Mouse (Mus musculus): ENCODE data around the gene Esrrg. TPM values are rescaled to one million over a fixed set of nuclear protein-coding genes. Genes with fewer than 3 reads are reported as not detected.

Esrrg gene
- polyA plus RNA-seq, 1 experiment from 2014 or later = 1.0 TPM

DNA sequence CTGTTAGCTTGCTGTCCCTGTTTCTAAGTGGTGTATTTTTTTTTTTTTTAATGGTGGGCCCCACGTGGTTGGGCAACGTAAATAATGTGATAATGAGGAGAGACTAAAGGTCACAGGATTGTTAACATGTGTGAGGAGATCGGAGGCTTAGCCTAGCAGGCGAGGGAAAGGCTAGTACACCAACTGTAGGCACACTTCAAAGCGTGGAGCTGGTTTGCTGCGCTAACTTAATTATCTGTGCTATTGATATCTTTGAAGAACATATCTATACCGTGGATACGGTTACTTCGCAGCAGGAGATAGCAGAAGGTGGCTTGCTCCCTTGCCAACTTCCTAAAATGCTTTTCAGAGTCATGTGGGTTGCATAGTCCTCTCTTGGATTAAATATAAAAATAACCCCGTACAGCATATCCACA is 66.2 kb downstream of the Esrrg start:
- Histone ChIP-seq H3K4me2 (replicated peaks) (no peak overlapping the region), H3K9me3 (replicated peaks) (no peaks in the 10 kb centered on the region), H3K4me3 (replicated peaks) (no peak overlapping the region), H3K9ac (no peak overlapping the region), H3K27me3 (no peaks in the 10 kb centered on the region), H3K4me1 (no peaks in the 10 kb centered on the region), H3K27ac (replicated peaks) (no peak overlapping the region), H3K36me3 (no peaks in the 10 kb centered on the region)
- no peak for ATAC-seq (ENCODE audit: insufficient number of reproducible peaks, low FRiP score, low TSS enrichment, low read depth)
- WGBS = 28% methylated on average over 10 of the region's 10 CpGs

DNA sequence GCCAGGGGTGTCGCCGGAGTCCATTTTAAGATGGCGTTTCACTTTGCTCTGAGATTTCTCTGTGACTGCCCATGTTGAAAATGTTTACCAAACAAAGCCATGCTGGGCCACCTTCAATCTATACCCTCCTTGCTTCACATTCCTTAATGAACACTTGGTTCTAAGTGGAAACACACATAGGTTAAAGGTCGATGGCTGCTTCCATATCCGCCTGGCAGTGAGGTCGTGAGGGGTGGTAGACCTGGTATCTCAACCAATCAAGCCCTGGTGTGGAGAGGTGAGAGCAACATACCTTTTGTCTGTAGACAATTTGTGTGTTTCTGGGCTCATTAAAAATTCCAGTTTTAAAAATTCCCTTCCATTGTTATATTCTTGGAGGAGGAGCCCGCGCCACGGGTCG is 68.0 kb downstream of the Esrrg start:
- ATAC-seq (ENCODE audit: insufficient number of reproducible peaks, low FRiP score, low TSS enrichment, low read depth) = no peak
- Histone ChIP-seq H3K4me3 (replicated peaks) (no peak overlapping the region), H3K4me2 (replicated peaks) (no peak overlapping the region), H3K27ac (replicated peaks) (no peak overlapping the region), H3K9me3 (replicated peaks) (no peaks in the 10 kb centered on the region), H3K9ac (no peak overlapping the region), H3K27me3 (no peaks in the 10 kb centered on the region), H3K36me3 (no peaks in the 10 kb centered on the region), H3K4me1 (no peaks in the 10 kb centered on the region)
- 54% methylated on average over 10 of the region's 10 CpGs for WGBS

DNA sequence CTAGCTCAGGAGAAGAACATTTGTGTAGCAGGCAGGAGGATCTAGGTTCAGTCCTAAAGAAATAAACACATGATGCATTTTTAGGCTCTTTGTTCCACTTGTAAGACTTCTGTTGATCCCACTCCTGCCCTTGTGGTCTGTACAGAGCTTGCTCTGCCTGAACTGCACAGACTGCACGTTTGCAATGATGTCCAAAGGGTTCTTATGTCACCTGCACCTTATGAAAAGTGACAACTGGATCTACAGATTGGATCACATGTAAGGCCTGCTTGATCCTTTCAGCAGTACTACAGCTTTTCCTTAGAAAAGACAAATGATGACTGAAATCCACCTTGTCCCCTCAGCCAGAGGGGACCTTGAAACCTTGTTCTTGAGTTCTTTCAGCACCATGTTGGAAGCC is 70.7 kb downstream of the Esrrg start:
- no peak overlapping the region for H3K27ac ChIP-seq (replicated peaks)
- 56% methylated on average over 1 of the region's 1 CpGs for WGBS
- no peak for ATAC-seq (ENCODE audit: insufficient number of reproducible peaks, low FRiP score, low TSS enrichment, low read depth)
- H3K9ac ChIP-seq = no peak overlapping the region
- H3K36me3 ChIP-seq = no peaks in the 10 kb centered on the region
- H3K27me3 ChIP-seq = no peaks in the 10 kb centered on the region
- H3K9me3 ChIP-seq (replicated peaks) = no peaks in the 10 kb centered on the region
- no peak overlapping the region for H3K4me2 ChIP-seq (replicated peaks)
- no peak overlapping the region for H3K4me3 ChIP-seq (replicated peaks)
- H3K4me1 ChIP-seq = no peaks in the 10 kb centered on the region

DNA sequence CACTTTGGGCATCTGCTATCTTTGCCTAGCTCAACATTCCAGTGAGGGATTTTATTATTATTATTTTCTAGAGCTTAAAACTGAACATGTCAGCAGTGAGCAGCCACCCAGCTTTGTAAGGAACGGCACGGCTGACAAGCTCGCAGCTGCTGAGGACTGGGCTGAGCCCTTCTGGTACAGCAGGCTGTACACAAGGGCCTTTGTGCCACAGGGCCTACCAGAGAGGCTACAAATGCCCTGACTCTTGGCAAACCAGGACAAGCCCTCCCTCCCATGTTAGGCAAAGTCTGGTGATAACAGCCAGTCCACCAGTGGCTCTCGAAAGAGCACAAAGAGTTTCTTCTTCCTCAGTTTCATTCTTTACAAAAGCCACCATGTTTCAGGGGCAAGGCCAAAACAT is 75.9 kb downstream of the Esrrg start:
- H3K27me3 ChIP-seq = no peaks in the 10 kb centered on the region
- no peak overlapping the region for H3K27ac ChIP-seq (replicated peaks)
- no peak for ATAC-seq (ENCODE audit: insufficient number of reproducible peaks, low FRiP score, low TSS enrichment, low read depth)
- no peak overlapping the region for H3K4me3 ChIP-seq (replicated peaks)
- H3K36me3 ChIP-seq = no peaks in the 10 kb centered on the region
- H3K9ac ChIP-seq = no peak overlapping the region
- H3K9me3 ChIP-seq (replicated peaks) = no peaks in the 10 kb centered on the region
- 74% methylated on average over 4 of the region's 4 CpGs for WGBS
- no peaks in the 10 kb centered on the region for H3K4me1 ChIP-seq
- no peak overlapping the region for H3K4me2 ChIP-seq (replicated peaks)

DNA sequence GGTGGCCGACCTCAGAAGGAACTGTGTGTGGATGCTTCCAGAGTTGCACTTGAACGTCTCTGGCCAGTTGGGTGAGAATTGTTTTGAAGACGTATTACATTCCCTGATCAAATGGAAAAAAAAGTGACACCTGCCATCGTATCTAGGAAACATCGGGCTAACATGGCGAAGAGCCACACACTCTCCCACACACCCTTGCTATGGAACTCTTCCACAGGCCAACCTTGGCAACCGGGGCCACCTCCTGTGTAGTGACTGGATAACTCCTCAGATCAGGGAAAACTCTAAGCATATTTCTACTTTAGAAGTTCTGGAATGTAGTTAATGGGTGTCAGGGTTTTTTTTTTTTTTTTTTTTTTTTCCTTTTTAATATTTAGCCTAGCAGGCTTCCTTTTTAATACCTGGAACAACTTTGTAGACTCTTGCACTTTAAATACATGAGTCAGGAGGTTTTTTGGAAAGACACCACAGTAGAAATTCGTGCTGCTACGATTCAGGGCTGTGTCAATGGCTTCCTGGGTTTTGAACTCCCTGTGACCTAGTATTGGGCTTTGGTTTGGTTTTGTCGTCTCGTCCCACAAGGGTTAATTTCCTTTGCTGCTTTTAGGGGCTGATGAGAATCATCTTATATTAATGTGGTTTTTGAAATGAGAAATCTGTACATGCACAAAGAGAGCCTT is 83.4 kb downstream of the Esrrg start:
- H3K9ac ChIP-seq = no peak overlapping the region

DNA sequence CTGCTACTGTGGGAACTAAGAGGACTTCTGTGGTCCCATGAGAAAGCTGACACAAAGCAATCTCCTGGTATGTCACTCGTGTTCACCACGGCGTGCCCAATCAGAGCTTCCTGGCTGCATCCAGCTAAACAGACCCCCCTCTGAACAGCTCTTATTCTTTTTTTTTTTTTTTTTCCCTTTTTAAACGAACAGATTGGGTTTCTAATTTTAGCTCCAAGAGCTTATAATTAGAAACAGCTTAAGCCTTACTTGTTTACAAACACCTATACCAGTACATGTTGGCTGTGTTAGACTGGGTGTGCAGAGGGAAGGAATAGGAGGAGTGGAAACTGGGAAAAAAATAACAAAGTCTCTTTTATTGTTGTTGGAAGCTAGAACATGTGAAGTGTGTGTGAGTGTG is 86.3 kb downstream of the Esrrg start:
- ATAC-seq (ENCODE audit: insufficient number of reproducible peaks, low FRiP score, low TSS enrichment, low read depth) = no peak
- no peaks in the 10 kb centered on the region for H3K27me3 ChIP-seq
- WGBS = 35% methylated on average over 4 of the region's 4 CpGs

More for the DNA sequence above, 83.4 kb downstream of the Esrrg start:
- Histone ChIP-seq H3K27me3 (no peaks in the 10 kb centered on the region), H3K36me3 (no peaks in the 10 kb centered on the region), H3K4me2 (replicated peaks) (no peak overlapping the region), H3K4me1 (no peaks in the 10 kb centered on the region), H3K9me3 (replicated peaks) (no peaks in the 10 kb centered on the region), H3K4me3 (replicated peaks) (no peak overlapping the region), H3K27ac (replicated peaks) (no peak overlapping the region)
- WGBS = 85% methylated on average over 11 of the region's 11 CpGs
- no peak for ATAC-seq (ENCODE audit: insufficient number of reproducible peaks, low FRiP score, low TSS enrichment, low read depth)

DNA sequence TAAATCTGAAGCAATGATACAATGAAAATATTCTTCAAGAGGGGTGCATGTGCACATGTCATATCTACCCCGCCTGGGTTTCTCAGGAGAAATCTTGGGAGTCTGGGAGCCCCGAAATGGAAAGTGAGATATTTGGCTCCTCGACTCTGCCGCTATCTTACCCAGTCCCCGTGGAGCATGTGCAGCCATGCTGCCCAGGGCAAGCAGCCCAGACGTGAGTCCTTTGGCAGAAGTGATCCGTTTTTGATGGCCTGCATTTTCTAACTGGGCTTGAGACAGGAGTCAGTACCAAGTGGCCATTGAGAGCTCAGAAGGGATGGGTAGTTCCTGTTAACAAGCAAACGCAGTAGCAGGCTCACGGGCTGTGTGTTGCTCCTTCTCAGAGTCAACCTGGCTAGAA is 89.6 kb downstream of the Esrrg start:
- H3K9me3 ChIP-seq (replicated peaks) = no peaks in the 10 kb centered on the region

More for the DNA sequence above, 86.3 kb downstream of the Esrrg start:
- Histone ChIP-seq H3K4me3 (replicated peaks) (no peak overlapping the region), H3K36me3 (no peaks in the 10 kb centered on the region), H3K9ac (no peak overlapping the region), H3K4me2 (replicated peaks) (no peak overlapping the region), H3K4me1 (no peaks in the 10 kb centered on the region), H3K9me3 (replicated peaks) (no peaks in the 10 kb centered on the region), H3K27ac (replicated peaks) (no peak overlapping the region)

DNA sequence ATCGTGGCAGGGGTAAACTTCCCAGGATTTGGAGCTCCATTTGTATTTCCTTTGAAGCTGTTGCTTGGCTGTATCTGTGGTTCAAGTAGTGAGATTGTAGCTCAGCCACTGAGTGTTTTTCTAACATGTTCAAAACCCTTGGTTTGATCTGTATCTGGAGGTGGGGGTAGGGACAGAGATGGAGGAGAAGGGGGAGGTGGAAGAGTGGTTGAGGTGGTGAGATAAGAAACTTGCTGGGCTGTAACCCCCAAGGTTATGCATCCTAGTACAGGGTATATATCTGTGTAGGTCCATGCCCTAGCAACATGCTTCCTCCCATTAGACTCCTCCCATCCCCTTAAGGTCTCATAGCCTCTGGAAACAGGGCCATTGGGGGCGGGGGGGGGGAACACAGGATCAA is 92.4 kb downstream of the Esrrg start:
- no peaks in the 10 kb centered on the region for H3K9me3 ChIP-seq (replicated peaks)
- H3K27ac ChIP-seq (replicated peaks) = no peak overlapping the region
- H3K9ac ChIP-seq = no peak overlapping the region
- 83% methylated on average over 2 of the region's 2 CpGs for WGBS
- ATAC-seq (ENCODE audit: insufficient number of reproducible peaks, low FRiP score, low TSS enrichment, low read depth) = no peak
- no peak overlapping the region for H3K4me3 ChIP-seq (replicated peaks)
- H3K36me3 ChIP-seq = no peaks in the 10 kb centered on the region
- H3K4me2 ChIP-seq (replicated peaks) = no peak overlapping the region
- H3K27me3 ChIP-seq = no peaks in the 10 kb centered on the region
- H3K4me1 ChIP-seq = no peaks in the 10 kb centered on the region

More for the DNA sequence above, 89.6 kb downstream of the Esrrg start:
- no peak overlapping the region for H3K27ac ChIP-seq (replicated peaks)
- no peak overlapping the region for H3K4me3 ChIP-seq (replicated peaks)
- H3K9ac ChIP-seq = no peak overlapping the region
- H3K4me2 ChIP-seq (replicated peaks) = no peak overlapping the region
- H3K4me1 ChIP-seq = no peaks in the 10 kb centered on the region
- no peak for ATAC-seq (ENCODE audit: insufficient number of reproducible peaks, low FRiP score, low TSS enrichment, low read depth)
- H3K27me3 ChIP-seq = no peaks in the 10 kb centered on the region
- H3K36me3 ChIP-seq = no peaks in the 10 kb centered on the region
- WGBS = 88% methylated on average over 9 of the region's 9 CpGs

DNA sequence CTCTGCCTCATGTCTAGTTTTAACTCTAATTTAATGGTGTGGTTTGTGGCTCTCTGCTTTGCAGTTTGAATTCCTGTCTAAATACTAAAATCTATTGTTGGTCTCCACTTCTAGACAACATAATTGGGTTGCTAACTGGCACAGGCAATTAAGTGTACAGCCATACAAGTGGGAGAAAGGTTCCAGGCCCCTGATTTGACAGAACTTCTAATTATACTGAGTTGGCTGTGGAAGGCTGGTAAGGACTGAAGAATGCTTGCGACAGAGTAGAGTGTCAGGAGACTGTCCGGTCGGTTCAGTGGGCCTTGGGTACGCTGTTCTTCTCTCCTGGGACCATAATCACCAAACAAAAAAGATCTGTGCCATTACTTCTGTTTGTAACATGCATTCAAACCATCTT is 96.3 kb downstream of the Esrrg start:
- Histone ChIP-seq H3K36me3 (no peaks in the 10 kb centered on the region), H3K27ac (replicated peaks) (no peak overlapping the region), H3K9ac (no peak overlapping the region), H3K27me3 (no peaks in the 10 kb centered on the region), H3K4me3 (replicated peaks) (no peak overlapping the region), H3K4me1 (no peaks in the 10 kb centered on the region), H3K4me2 (replicated peaks) (no peak overlapping the region), H3K9me3 (replicated peaks) (no peaks in the 10 kb centered on the region)
- ATAC-seq (ENCODE audit: insufficient number of reproducible peaks, low FRiP score, low TSS enrichment, low read depth) = no peak
- 77% methylated on average over 4 of the region's 4 CpGs for WGBS

DNA sequence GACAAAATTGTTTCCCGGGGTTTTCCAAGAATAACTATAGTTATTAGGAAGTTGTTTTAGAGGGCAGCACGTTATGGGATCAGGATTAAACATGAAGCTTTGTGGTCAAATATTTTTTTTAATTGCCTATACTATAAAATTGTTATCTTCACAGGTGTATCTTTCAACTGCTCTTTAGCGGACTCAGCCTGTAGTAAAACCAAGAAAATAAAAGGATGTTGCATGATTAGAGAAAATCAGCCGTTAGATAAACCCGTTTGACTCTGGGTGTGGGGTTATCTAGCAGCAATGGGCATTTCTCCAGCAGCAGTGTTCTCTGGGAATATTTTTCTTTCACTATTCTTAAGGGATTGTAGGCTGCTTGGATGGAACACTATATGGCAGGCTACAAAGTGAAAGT is 96.8 kb downstream of the Esrrg start:
- Histone ChIP-seq H3K27ac (replicated peaks) (no peak overlapping the region), H3K4me1 (no peaks in the 10 kb centered on the region), H3K4me3 (replicated peaks) (no peak overlapping the region), H3K27me3 (no peaks in the 10 kb centered on the region), H3K9me3 (replicated peaks) (no peaks in the 10 kb centered on the region), H3K9ac (no peak overlapping the region), H3K4me2 (replicated peaks) (no peak overlapping the region), H3K36me3 (no peaks in the 10 kb centered on the region)
- WGBS = 81% methylated on average over 5 of the region's 5 CpGs
- ATAC-seq (ENCODE audit: insufficient number of reproducible peaks, low FRiP score, low TSS enrichment, low read depth) = no peak

DNA sequence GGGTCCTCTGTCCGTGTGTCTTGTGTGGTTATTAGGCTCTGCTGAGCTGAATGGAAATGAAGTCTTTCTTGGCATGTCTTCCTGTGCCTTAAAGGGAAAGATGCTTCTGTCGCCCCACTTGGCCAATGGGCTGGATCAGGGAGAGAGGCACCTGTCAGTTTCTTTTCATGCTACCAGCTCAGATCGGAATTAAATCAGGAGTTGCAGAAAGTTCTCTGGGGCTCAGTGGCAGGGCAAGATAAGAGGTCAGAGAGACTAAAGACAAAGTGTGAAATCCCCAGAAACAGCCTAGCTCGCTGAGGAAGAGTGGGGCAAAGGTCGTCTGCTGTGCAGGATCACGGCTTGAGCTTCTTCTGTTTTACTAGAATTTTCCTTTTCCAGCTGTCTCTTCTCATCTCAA is 97.5 kb downstream of the Esrrg start:
- no peak overlapping the region for H3K27ac ChIP-seq (replicated peaks)
- no peaks in the 10 kb centered on the region for H3K36me3 ChIP-seq
- H3K9ac ChIP-seq = no peak overlapping the region
- no peak for ATAC-seq (ENCODE audit: insufficient number of reproducible peaks, low FRiP score, low TSS enrichment, low read depth)
- 47% methylated on average over 6 of the region's 6 CpGs for WGBS
- no peaks in the 10 kb centered on the region for H3K9me3 ChIP-seq (replicated peaks)
- H3K4me1 ChIP-seq = no peaks in the 10 kb centered on the region
- no peak overlapping the region for H3K4me2 ChIP-seq (replicated peaks)
- no peak overlapping the region for H3K4me3 ChIP-seq (replicated peaks)
- H3K27me3 ChIP-seq = no peaks in the 10 kb centered on the region

DNA sequence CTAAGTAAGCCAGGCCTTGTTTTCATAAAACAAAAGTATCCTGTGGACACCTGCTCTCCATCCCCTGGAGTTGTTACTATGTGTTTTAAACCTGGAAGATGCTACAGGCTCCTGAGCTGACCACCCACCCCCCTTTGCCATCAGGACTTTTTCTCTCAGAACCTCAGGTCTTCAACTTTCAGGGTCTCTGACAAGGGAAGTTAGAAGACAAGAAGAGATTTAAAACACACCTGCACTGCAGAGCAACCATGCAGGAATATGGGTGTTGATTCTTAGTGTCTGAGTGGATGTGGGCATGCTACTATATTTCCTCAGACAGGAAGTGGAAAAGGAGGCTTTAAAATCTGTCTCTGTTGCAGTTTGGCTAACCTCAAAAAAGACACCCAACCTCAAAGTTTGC is 98.6 kb downstream of the Esrrg start:
- Histone ChIP-seq H3K4me1 (no peaks in the 10 kb centered on the region), H3K4me3 (replicated peaks) (no peak overlapping the region), H3K4me2 (replicated peaks) (no peak overlapping the region), H3K36me3 (no peaks in the 10 kb centered on the region), H3K9ac (no peak overlapping the region), H3K27ac (replicated peaks) (no peak overlapping the region), H3K27me3 (no peaks in the 10 kb centered on the region), H3K9me3 (replicated peaks) (no peaks in the 10 kb centered on the region)
- ATAC-seq (ENCODE audit: insufficient number of reproducible peaks, low FRiP score, low TSS enrichment, low read depth) = no peak

Data from embryonic facial prominence, embryonic 15.5 days (tissue).